Mouse (Mus musculus): ENCODE data around the gene Ddc. TPM values are rescaled to one million over a fixed set of nuclear protein-coding genes. Genes with fewer than 3 reads are reported as not detected.

Gene Ddc
- total and polyA plus RNA-seq, 2 experiments from 2014 or later = 8.6 to 13.6 TPM

DNA sequence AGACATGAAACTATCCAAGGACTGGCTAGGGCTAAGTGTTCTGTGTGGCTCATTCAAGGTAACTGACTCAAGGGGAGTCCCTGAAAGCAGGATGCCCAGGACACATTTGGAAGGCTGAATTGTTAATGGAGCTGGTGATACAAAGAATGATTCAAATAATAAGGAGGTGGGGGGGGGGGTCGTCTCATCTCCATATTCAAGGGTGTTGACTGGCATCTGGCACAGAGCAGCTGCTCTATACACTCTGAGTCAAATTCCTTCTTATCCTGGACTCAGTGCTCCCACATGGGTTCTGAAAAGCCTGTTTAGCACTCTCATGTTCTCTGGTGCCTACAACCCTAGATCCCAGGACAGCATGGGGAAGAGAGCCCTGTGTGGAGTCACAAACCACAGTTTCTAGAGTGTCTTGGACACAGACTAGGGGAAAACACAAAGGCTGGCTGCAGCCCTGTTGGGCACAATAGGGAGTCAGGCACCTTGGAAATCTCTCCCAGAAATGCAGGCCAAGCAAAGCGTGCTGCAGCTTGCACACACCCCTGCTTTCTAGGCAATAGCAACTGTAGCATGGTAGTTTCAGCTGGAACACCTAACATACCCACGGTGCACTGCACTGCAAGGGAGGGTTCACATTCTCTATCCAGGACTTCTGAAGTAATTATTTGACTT lies 72.8 kb downstream of the Ddc start:
- no peak overlapping the region for H3K27ac ChIP-seq (ENCODE audit: low read depth, low read length)

DNA sequence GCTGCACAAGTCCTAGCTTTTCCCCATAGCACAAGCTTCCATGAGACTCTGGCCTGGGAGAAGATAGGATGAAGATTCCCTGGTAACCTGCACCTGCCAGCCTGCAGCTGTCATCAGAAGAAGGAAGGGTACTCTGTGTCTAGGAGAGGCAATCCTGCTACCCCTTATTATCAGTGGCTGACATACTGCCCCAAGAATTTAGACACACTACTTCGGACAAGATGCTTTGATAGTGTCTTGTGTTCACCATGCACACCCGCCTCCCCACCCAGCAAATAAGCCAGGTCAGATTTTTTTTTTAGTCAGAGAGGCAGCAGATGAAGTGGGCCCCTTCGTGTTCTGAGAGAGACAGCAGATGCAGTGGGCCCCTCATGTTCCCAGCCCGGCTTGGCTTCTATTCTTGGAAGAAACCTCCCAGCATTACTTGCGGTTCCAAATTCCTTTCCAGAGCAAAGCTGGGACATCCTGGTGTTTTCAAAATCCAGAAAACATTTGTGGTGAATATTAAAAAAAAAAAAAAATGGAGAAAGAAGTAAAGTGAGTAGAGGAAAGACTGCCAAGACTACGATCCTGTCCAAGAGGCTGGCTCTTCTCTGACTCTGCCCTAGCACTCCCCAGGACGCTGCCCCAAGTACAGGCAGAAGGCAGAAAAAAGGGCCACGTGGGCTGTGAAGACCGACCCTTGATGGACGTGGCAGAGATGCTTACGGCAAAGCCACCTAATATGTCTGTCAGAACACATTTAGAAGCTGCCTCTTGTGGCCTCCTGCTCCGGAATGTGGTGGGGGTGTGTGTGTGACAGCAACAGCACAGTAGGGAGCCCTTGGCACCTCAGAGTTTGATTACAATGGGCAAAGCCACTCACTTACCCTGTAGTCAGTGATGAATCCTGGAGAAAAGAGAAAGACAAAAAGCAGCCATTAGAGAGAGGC lies 73.7 kb downstream of the Ddc start:
- DNase-seq = no peak
- Histone ChIP-seq H3K27ac (ENCODE audit: low read depth, low read length) (no peak overlapping the region), H3K9me3 (ENCODE audit: low read length) (no peaks in the 10 kb centered on the region), H3K4me3 (ENCODE audit: low read depth, low read length) (no peak overlapping the region), H3K4me2 (ENCODE audit: low read depth) (no peak overlapping the region), H3K4me1 (ENCODE audit: insufficient read depth) (peaks cover 9% of the 10 kb centered on the region), H3K9ac (no peak overlapping the region), H3K36me3 (ENCODE audit: insufficient read depth) (no peaks in the 10 kb centered on the region), H3K27me3 (ENCODE audit: insufficient read depth, low read length) (no peaks in the 10 kb centered on the region)
- ATAC-seq = no peak
- WGBS = 45% methylated on average over 12 of the region's 12 CpGs
- TF ChIP-seq CTCF (IDR thresholded peaks at IDR 0.05; ENCODE audit: low read depth) = no peak

More for the DNA sequence above, 72.8 kb downstream of the Ddc start:
- H3K9me3 ChIP-seq (ENCODE audit: low read length) = no peaks in the 10 kb centered on the region
- TF ChIP-seq CTCF (IDR thresholded peaks at IDR 0.05; ENCODE audit: low read depth) = no peak
- peaks cover 9% of the 10 kb centered on the region for H3K4me1 ChIP-seq (ENCODE audit: insufficient read depth)
- DNase-seq = no peak
- 56% methylated on average over 3 of the region's 3 CpGs for WGBS
- no peak overlapping the region for H3K4me2 ChIP-seq (ENCODE audit: low read depth)
- H3K9ac ChIP-seq = no peak overlapping the region
- no peak for ATAC-seq
- H3K27me3 ChIP-seq (ENCODE audit: insufficient read depth, low read length) = 0 out of 2 replicates have a peak, but pooled peaks cover 4% of the 10 kb centered on the region
- H3K36me3 ChIP-seq (ENCODE audit: insufficient read depth) = no peaks in the 10 kb centered on the region
- H3K4me3 ChIP-seq (ENCODE audit: low read depth, low read length) = no peak overlapping the region

DNA sequence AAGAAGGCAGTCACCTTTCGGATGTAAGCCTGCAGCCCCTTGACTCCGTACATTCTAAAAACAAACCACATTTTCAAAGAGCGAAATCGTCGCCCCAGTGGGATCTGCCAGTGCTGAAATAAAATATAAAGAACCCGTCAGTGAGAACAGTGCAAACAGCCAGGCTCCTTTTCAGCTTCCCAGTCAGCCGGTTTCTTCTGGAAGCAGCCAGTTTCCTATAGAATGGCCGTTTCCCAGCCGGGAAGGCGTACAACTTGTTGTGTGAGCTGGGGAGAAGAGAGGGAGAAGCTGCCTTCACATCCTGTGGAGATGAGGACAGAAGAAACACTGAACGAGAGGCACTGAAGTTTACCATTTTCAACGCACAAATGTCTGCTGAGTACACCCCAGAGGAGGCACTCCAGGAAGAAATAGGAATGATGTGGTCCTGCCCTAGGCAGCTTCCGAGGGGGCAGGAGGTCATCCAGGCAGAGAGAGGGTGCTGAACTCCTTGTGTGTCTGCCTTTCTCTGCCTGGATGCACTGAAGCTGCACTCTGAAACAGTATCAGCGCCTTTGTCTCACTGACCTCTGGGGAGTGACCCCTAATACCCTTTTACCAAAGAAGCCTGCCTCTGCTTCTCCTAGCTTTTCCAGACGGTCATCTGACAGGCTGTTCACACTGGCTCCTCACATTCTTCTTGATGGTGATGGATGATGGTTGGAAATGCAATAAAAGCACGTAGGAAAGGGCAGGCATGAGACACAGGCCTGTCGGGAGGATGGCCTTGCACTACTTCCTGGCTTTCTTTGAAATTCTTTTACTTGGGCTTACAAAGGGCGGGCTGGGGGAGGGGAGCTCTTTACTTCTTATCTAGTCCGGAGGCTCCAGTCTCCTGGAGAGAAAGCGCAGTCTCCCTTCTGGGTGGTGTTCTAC lies 75.5 kb downstream of the Ddc start:
- DNase-seq = peak; percentile 62
- H3K36me3 ChIP-seq (ENCODE audit: insufficient read depth) = no peaks in the 10 kb centered on the region
- peak overlapping the region; percentile 65 for H3K27ac ChIP-seq (ENCODE audit: low read depth, low read length)
- H3K9ac ChIP-seq = peak overlapping the region; percentile 51
- peak overlapping the region; percentile 19; the same call in 1 of the 2 replicates for H3K4me3 ChIP-seq (ENCODE audit: low read depth, low read length)
- no peak for TF ChIP-seq CTCF (IDR thresholded peaks at IDR 0.05; ENCODE audit: low read depth)
- H3K27me3 ChIP-seq (ENCODE audit: insufficient read depth, low read length) = no peaks in the 10 kb centered on the region
- peak; percentile 55 for ATAC-seq
- peaks cover 9% of the 10 kb centered on the region for H3K4me1 ChIP-seq (ENCODE audit: insufficient read depth)
- 21% methylated on average over 20 of the region's 20 CpGs for WGBS
- peak overlapping the region; percentile 49 for H3K4me2 ChIP-seq (ENCODE audit: low read depth)
- H3K9me3 ChIP-seq (ENCODE audit: low read length) = no peaks in the 10 kb centered on the region

DNA sequence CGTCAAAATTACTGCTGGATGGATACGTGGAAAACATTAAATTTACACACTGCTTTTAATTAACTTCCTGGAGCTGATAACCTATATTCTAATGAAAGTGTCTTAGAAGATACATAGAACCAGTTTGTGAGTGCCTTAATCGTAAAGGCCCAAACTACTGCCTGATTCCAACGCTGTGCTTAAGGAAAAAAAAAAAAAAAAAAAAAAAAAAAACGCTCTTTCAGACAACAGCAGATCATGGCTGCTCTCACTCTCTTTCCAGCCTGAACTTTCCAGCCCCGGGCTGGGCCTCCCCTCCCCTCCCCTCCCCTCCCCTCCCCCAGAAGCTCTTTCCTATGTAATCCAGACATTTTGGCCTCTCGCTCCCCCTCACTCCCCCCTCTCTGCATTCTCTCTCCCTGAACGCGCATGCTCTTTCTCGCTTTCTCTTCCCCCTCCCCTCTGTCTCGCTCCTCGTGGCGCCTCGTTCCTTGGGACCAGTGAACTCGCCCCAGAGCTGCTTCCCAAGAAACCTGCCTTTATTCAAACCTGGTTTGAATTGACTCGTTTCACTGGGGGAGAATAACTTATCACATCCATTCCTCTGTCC lies 76.5 kb downstream of the Ddc start:
- Histone ChIP-seq H3K27ac (ENCODE audit: low read depth, low read length) (peak overlapping the region; percentile 65; the same call in 1 of the 2 replicates), H3K9me3 (ENCODE audit: low read length) (no peaks in the 10 kb centered on the region), H3K27me3 (ENCODE audit: insufficient read depth, low read length) (no peaks in the 10 kb centered on the region), H3K4me2 (ENCODE audit: low read depth) (peak overlapping the region; percentile 49), H3K36me3 (ENCODE audit: insufficient read depth) (no peaks in the 10 kb centered on the region), H3K4me1 (ENCODE audit: insufficient read depth) (peaks cover 9% of the 10 kb centered on the region), H3K4me3 (ENCODE audit: low read depth, low read length) (peak overlapping the region; percentile 19), H3K9ac (peak overlapping the region; percentile 51)
- no peak for TF ChIP-seq CTCF (IDR thresholded peaks at IDR 0.05; ENCODE audit: low read depth)
- DNase-seq (peak; percentile 89), ATAC-seq (peak; percentile 86)
- WGBS = 5% methylated on average over 15 of the region's 16 CpGs

DNA sequence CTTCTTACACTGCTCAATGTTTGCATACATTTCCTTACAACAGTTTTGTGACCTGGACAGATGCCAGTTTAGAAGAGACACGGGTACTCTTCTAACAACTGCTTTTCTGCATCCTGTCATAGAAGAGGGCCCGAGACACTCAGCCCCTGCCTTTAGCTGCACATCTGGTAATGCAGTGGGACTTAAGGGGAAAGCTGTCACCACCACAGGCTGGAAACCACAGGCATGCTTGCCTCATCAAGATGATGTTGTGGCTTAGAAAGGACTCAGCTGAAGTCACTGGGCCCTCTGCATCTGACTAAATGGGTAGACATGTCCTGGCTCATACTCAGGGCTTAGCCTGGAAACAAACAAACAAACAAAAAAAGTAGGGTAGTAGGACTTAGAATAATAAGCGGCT lies 77.2 kb downstream of the Ddc start:
- H3K9me3 ChIP-seq (ENCODE audit: low read length) = no peaks in the 10 kb centered on the region
- TF ChIP-seq CTCF (IDR thresholded peaks at IDR 0.05; ENCODE audit: low read depth) = no peak
- H3K4me1 ChIP-seq (ENCODE audit: insufficient read depth) = peaks cover 9% of the 10 kb centered on the region
- DNase-seq (no peak), ATAC-seq (no peak)
- 67% methylated on average over 3 of the region's 3 CpGs for WGBS
- H3K27ac ChIP-seq (ENCODE audit: low read depth, low read length) = no peak overlapping the region
- no peak overlapping the region for H3K4me3 ChIP-seq (ENCODE audit: low read depth, low read length)
- no peak overlapping the region for H3K9ac ChIP-seq
- H3K4me2 ChIP-seq (ENCODE audit: low read depth) = no peak overlapping the region
- no peaks in the 10 kb centered on the region for H3K36me3 ChIP-seq (ENCODE audit: insufficient read depth)
- H3K27me3 ChIP-seq (ENCODE audit: insufficient read depth, low read length) = no peaks in the 10 kb centered on the region

DNA sequence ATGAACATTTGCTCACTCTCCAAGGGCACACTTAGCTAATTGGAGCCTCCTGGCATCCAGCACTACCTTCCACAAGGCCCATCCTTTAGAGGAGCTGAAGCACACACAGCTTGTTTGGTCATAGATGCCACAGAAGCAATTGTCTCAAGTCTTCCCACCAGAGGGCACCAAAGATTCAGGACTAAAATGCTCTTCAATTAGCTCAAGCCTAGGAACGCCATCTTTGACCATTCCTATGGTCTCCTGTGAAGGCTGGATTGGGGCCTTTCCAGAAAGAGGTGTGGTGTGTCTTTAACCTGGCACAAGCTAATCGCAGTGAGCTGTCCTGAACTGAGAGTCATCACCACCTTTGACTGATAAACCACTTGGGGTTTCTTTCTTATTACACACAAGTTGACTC lies 77.7 kb downstream of the Ddc start:
- peak; percentile 95 for TF ChIP-seq CTCF (IDR thresholded peaks at IDR 0.05; ENCODE audit: low read depth)
- 4% methylated on average over 2 of the region's 2 CpGs for WGBS
- Histone ChIP-seq H3K9me3 (ENCODE audit: low read length) (no peaks in the 10 kb centered on the region), H3K4me2 (ENCODE audit: low read depth) (no peak overlapping the region), H3K27ac (ENCODE audit: low read depth, low read length) (no peak overlapping the region), H3K4me3 (ENCODE audit: low read depth, low read length) (no peak overlapping the region), H3K4me1 (ENCODE audit: insufficient read depth) (peaks cover 9% of the 10 kb centered on the region), H3K9ac (no peak overlapping the region), H3K27me3 (ENCODE audit: insufficient read depth, low read length) (no peaks in the 10 kb centered on the region), H3K36me3 (ENCODE audit: insufficient read depth) (no peaks in the 10 kb centered on the region)
- peak; percentile 67 for ATAC-seq
- DNase-seq = peak; percentile 95

Measured in forebrain, postnatal 0 days (tissue).